Mouse (Mus musculus): ENCODE data around the gene Cyfip2. TPM values are rescaled to one million over a fixed set of nuclear protein-coding genes. Genes with fewer than 3 reads are reported as not detected.
A peak's percentile ranks its signal among the peaks of the same experiment; 100 is the strongest.

Gene Cyfip2
- polyA plus RNA-seq, 1 experiment from 2014 or later: 13.4 TPM

DNA sequence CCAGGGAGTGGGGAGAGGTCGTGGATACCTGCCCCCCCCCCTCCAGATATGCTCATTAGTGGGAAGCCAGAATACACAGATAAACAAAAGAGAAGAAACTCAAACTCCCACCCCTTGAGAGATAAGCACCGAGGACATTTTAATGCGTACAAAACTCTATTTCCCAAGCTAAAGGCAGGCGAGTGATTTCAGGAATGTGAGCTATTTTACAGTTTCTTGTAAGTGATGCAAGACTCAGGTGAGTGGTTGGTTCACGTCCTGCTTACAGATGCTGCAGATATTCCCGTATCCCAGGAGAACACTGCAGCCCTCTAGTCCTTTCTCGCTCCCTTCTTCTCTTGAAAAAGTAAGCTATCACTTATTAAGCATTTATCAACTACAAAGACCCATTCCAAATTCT, 66.3 kb downstream of the Cyfip2 start:
- 66% methylated on average over 7 of the region's 7 CpGs for WGBS
- Histone ChIP-seq H3K4me2 (ENCODE audit: low read depth, low read length) (no peak overlapping the region), H3K27ac (replicated peaks; ENCODE audit: low read depth, low read length) (no peak overlapping the region), H3K27me3 (replicated peaks; ENCODE audit: control insufficient read depth, insufficient read depth, low read length) (no peaks in the 10 kb centered on the region), H3K36me3 (ENCODE audit: control insufficient read depth, insufficient read depth, low read length) (no peaks in the 10 kb centered on the region), H3K4me1 (ENCODE audit: control insufficient read depth, insufficient read depth, low read length) (no peaks in the 10 kb centered on the region), H3K9ac (ENCODE audit: low read depth, low read length) (no peak overlapping the region), H3K4me3 (ENCODE audit: low read depth, low read length) (no peak overlapping the region), H3K9me3 (ENCODE audit: control insufficient read depth, low read length) (no peaks in the 10 kb centered on the region)
- ATAC-seq (ENCODE audit: low read depth) (no peak), DNase-seq (ENCODE audit: low spot score) (no peak)

DNA sequence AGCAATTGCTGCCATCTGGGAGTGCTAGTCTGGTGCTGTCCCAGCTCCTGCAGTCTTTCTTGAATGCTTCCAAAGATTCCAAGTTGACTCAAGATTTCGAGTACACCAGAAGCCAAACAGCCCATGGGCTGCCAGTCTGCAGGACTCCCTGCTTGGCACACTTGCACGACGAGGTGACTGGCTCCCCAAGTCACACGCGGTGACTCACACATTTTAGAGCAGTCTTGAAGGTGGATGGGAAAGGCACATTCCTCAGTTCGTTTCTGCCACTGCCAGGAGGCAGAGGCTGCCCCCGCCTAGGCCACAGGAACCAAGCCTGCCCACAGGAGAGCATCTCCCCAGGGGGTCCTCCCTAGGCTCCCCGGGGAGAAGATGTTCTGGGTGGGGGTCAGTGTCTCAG, 66.7 kb downstream of the Cyfip2 start:
- Histone ChIP-seq H3K9me3 (ENCODE audit: control insufficient read depth, low read length) (no peaks in the 10 kb centered on the region), H3K27me3 (replicated peaks; ENCODE audit: control insufficient read depth, insufficient read depth, low read length) (no peaks in the 10 kb centered on the region), H3K27ac (replicated peaks; ENCODE audit: low read depth, low read length) (no peak overlapping the region), H3K4me3 (ENCODE audit: low read depth, low read length) (no peak overlapping the region), H3K9ac (ENCODE audit: low read depth, low read length) (no peak overlapping the region), H3K4me2 (ENCODE audit: low read depth, low read length) (no peak overlapping the region), H3K4me1 (ENCODE audit: control insufficient read depth, insufficient read depth, low read length) (no peaks in the 10 kb centered on the region), H3K36me3 (ENCODE audit: control insufficient read depth, insufficient read depth, low read length) (no peaks in the 10 kb centered on the region)
- DNase-seq (ENCODE audit: low spot score) (no peak), ATAC-seq (ENCODE audit: low read depth) (no peak)
- WGBS: 75% methylated on average over 8 of the region's 8 CpGs

GRCm38 (mm10) chr11:46244731-46245604, 67.7 kb downstream of the Cyfip2 start:
- no peaks in the 10 kb centered on the region for H3K36me3 ChIP-seq (ENCODE audit: control insufficient read depth, insufficient read depth, low read length)
- no peaks in the 10 kb centered on the region for H3K4me1 ChIP-seq (ENCODE audit: control insufficient read depth, insufficient read depth, low read length)
- H3K4me3 ChIP-seq (ENCODE audit: low read depth, low read length): no peak overlapping the region
- no peaks in the 10 kb centered on the region for H3K27me3 ChIP-seq (replicated peaks; ENCODE audit: control insufficient read depth, insufficient read depth, low read length)
- 86% methylated on average over 23 of the region's 23 CpGs for WGBS
- no peak overlapping the region for H3K27ac ChIP-seq (replicated peaks; ENCODE audit: low read depth, low read length)
- no peaks in the 10 kb centered on the region for H3K9me3 ChIP-seq (ENCODE audit: control insufficient read depth, low read length)
- DNase-seq (ENCODE audit: low spot score) (no peak), ATAC-seq (ENCODE audit: low read depth) (no peak)
- no peak overlapping the region for H3K9ac ChIP-seq (ENCODE audit: low read depth, low read length)
- no peak overlapping the region for H3K4me2 ChIP-seq (ENCODE audit: low read depth, low read length)

DNA sequence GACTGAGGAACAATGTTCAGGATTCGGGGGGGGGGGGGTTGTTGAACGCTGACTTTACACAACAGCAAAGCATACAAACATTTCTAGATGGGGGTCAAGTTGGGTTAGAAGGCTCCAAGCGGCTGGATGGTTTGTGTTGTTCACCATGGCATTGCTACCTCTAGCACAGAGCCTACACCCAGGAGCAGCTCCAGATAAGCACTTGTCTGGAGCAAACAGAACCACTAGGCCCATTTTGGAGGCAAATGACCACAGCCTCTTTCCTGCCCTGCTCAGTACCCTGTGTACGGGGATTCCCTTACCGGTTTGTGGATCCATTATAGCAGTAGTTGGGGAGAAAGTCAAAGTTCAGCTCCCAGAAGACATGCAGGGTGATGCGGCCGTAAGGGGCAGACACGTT, 70.7 kb downstream of the Cyfip2 start:
- no peak for DNase-seq (ENCODE audit: low spot score)
- H3K4me2 ChIP-seq (ENCODE audit: low read depth, low read length): no peak overlapping the region
- WGBS: 86% methylated on average over 8 of the region's 8 CpGs
- no peaks in the 10 kb centered on the region for H3K4me1 ChIP-seq (ENCODE audit: control insufficient read depth, insufficient read depth, low read length)
- H3K9ac ChIP-seq (ENCODE audit: low read depth, low read length): no peak overlapping the region
- H3K36me3 ChIP-seq (ENCODE audit: control insufficient read depth, insufficient read depth, low read length): no peaks in the 10 kb centered on the region
- no peak overlapping the region for H3K4me3 ChIP-seq (ENCODE audit: low read depth, low read length)
- no peaks in the 10 kb centered on the region for H3K9me3 ChIP-seq (ENCODE audit: control insufficient read depth, low read length)
- H3K27ac ChIP-seq (replicated peaks; ENCODE audit: low read depth, low read length): no peak overlapping the region
- H3K27me3 ChIP-seq (replicated peaks; ENCODE audit: control insufficient read depth, insufficient read depth, low read length): no peaks in the 10 kb centered on the region
- no peak for ATAC-seq (ENCODE audit: low read depth)

GRCm38 (mm10) chr11:46241150-46241673, 71.4 kb downstream of the Cyfip2 start:
- H3K36me3 ChIP-seq (ENCODE audit: control insufficient read depth, insufficient read depth, low read length): no peaks in the 10 kb centered on the region
- 93% methylated on average over 7 of the region's 7 CpGs for WGBS

DNA sequence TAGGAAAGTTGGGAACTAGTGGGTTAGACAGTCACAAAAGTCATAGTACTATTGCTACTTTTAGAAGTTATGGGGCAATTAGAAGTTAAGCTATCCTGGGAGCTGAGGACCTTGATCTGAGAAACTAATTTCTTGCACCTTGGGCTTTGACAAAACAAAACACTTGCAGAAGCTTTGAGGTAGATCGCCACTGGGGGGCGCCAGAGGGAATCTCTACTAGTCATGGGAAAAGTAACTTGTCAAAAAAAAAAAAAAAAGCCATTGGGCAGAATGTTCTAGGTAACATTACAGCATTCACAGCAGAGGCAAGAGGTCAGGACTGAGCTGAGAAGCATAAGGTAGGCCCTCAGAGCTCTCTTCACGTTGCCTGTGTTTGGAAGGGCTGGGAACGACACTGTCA, 75.7 kb downstream of the Cyfip2 start:
- no peaks in the 10 kb centered on the region for H3K27me3 ChIP-seq (replicated peaks; ENCODE audit: control insufficient read depth, insufficient read depth, low read length)
- no peak for ATAC-seq (ENCODE audit: low read depth)
- no peak overlapping the region for H3K9ac ChIP-seq (ENCODE audit: low read depth, low read length)
- H3K36me3 ChIP-seq (ENCODE audit: control insufficient read depth, insufficient read depth, low read length): no peaks in the 10 kb centered on the region
- no peak overlapping the region for H3K4me2 ChIP-seq (ENCODE audit: low read depth, low read length)
- peak; percentile 36 for DNase-seq (ENCODE audit: low spot score)
- H3K4me3 ChIP-seq (ENCODE audit: low read depth, low read length): no peak overlapping the region
- H3K9me3 ChIP-seq (ENCODE audit: control insufficient read depth, low read length): no peaks in the 10 kb centered on the region
- 39% methylated on average over 4 of the region's 4 CpGs for WGBS
- no peak overlapping the region for H3K27ac ChIP-seq (replicated peaks; ENCODE audit: low read depth, low read length)
- H3K4me1 ChIP-seq (ENCODE audit: control insufficient read depth, insufficient read depth, low read length): no peaks in the 10 kb centered on the region

More at GRCm38 (mm10) chr11:46241150-46241673, 71.4 kb downstream of the Cyfip2 start:
- Histone ChIP-seq H3K9ac (ENCODE audit: low read depth, low read length) (no peak overlapping the region), H3K4me2 (ENCODE audit: low read depth, low read length) (no peak overlapping the region), H3K27me3 (replicated peaks; ENCODE audit: control insufficient read depth, insufficient read depth, low read length) (no peaks in the 10 kb centered on the region), H3K27ac (replicated peaks; ENCODE audit: low read depth, low read length) (no peak overlapping the region), H3K4me3 (ENCODE audit: low read depth, low read length) (no peak overlapping the region), H3K4me1 (ENCODE audit: control insufficient read depth, insufficient read depth, low read length) (no peaks in the 10 kb centered on the region), H3K9me3 (ENCODE audit: control insufficient read depth, low read length) (no peaks in the 10 kb centered on the region)
- DNase-seq (ENCODE audit: low spot score) (no peak), ATAC-seq (ENCODE audit: low read depth) (no peak)

- WGBS: 73% methylated on average over 11 of the region's 11 CpGs
- no peak for ATAC-seq (ENCODE audit: low read depth)
- no peak for DNase-seq (ENCODE audit: low spot score)
Observed at GRCm38 (mm10) chr11:46235334-46235733, 77.3 kb downstream of the Cyfip2 start, which contains the start of gene Fndc9. Gene Fndc9 (plus strand): TSS chr11:46235531.

GRCm38 (mm10) chr11:46233966-46234365, 78.7 kb downstream of the Cyfip2 start:
- H3K36me3 ChIP-seq (ENCODE audit: control insufficient read depth, insufficient read depth, low read length): no peaks in the 10 kb centered on the region
- H3K9me3 ChIP-seq (ENCODE audit: control insufficient read depth, low read length): no peaks in the 10 kb centered on the region
- H3K4me3 ChIP-seq (ENCODE audit: low read depth, low read length): no peak overlapping the region
- no peak overlapping the region for H3K4me2 ChIP-seq (ENCODE audit: low read depth, low read length)
- 77% methylated on average over 4 of the region's 4 CpGs for WGBS
- ATAC-seq (ENCODE audit: low read depth) (no peak), DNase-seq (ENCODE audit: low spot score) (no peak)
- H3K27me3 ChIP-seq (replicated peaks; ENCODE audit: control insufficient read depth, insufficient read depth, low read length): no peaks in the 10 kb centered on the region
- no peak overlapping the region for H3K9ac ChIP-seq (ENCODE audit: low read depth, low read length)
- H3K27ac ChIP-seq (replicated peaks; ENCODE audit: low read depth, low read length): no peak overlapping the region
- no peaks in the 10 kb centered on the region for H3K4me1 ChIP-seq (ENCODE audit: control insufficient read depth, insufficient read depth, low read length)

More at GRCm38 (mm10) chr11:46235334-46235733, 77.3 kb downstream of the Cyfip2 start, which contains the start of gene Fndc9:
- no peaks in the 10 kb centered on the region for H3K36me3 ChIP-seq (ENCODE audit: control insufficient read depth, insufficient read depth, low read length)
- no peak within 1 kb of the TSS for H3K9ac ChIP-seq (ENCODE audit: low read depth, low read length)
- no peak within 1 kb of the TSS for H3K4me2 ChIP-seq (ENCODE audit: low read depth, low read length)
- no peaks in the 10 kb centered on the region for H3K4me1 ChIP-seq (ENCODE audit: control insufficient read depth, insufficient read depth, low read length)
- no peak within 1 kb of the TSS for H3K4me3 ChIP-seq (ENCODE audit: low read depth, low read length)
- no peaks in the 10 kb centered on the region for H3K27me3 ChIP-seq (replicated peaks; ENCODE audit: control insufficient read depth, insufficient read depth, low read length)
- H3K27ac ChIP-seq (replicated peaks; ENCODE audit: low read depth, low read length): no peak within 1 kb of the TSS
- no peaks in the 10 kb centered on the region for H3K9me3 ChIP-seq (ENCODE audit: control insufficient read depth, low read length)
